13 mouse cellular contexts compared by ENCODE assay signal in genomic region chr11:46218584-46218983, GRCm38 (mm10). TPM values are rescaled to one million over a fixed set of nuclear protein-coding genes. Genes with fewer than 3 reads are reported as not detected.
A peak's percentile ranks its signal among the peaks of the same experiment; 100 is the strongest.
DNase-seq lines count a peak whose midpoint lies in the region; ATAC-seq and TF ChIP-seq lines count a peak whose summit lies in the region.
"Had no signal": no experiment of that assay in that cellular context is flagged by ENCODE, and none has a peak within 500 bp of the region (broad histone marks: within the 10 kb centered on the region; RNA-seq: fewer than 3 reads in every experiment).

No protein-coding gene starts in this region.

- peak; percentile 34 for DNase-seq in WW6 (ENCODE audit: low read depth, low spot score)
- DNase-seq in embryo, embryonic 11 days, result peak; percentile 37
- DNase-seq in midbrain, postnatal 0 days (ENCODE audit: low spot score), result peak; percentile 83
- DNase-seq in kidney, postnatal 10 days, result no peak
- no peak for DNase-seq in adrenal gland, postnatal 25 days
- DNase-seq: heart, adult 18-20 months; kidney, postnatal 36 days; lung, embryonic 14.5 days had no signal

- H3K27me3 ChIP-seq in hindbrain, embryonic 12.5 days, result no peaks in the 10 kb centered on the region
- no peaks in the 10 kb centered on the region for H3K27me3 ChIP-seq in midbrain, postnatal 0 days (ENCODE audit: insufficient read depth, low read length)
- H3K27me3 ChIP-seq: CH12.LX had no signal

- no peaks in the 10 kb centered on the region for H3K9me3 ChIP-seq in hindbrain, embryonic 12.5 days (replicated peaks)
- H3K9me3 ChIP-seq in midbrain, postnatal 0 days (ENCODE audit: low read length), result no peaks in the 10 kb centered on the region

- H3K36me3 ChIP-seq in hindbrain, embryonic 12.5 days, result peaks cover 29% of the 10 kb centered on the region
- H3K36me3 ChIP-seq in midbrain, postnatal 0 days (ENCODE audit: insufficient read depth, low read length), result peaks cover 21% of the 10 kb centered on the region

- no peak overlapping the region for H3K4me3 ChIP-seq in hindbrain, embryonic 12.5 days
- H3K4me3 ChIP-seq in midbrain, postnatal 0 days (ENCODE audit: low read depth, low read length), result no peak overlapping the region

- 23% methylated on average over 5 of the region's 5 CpGs for WGBS in hindbrain, embryonic 12.5 days
- 8% methylated on average over 5 of the region's 5 CpGs for WGBS in midbrain, postnatal 0 days

- H3K4me2 ChIP-seq in hindbrain, embryonic 12.5 days (replicated peaks), result no peak overlapping the region
- H3K4me2 ChIP-seq in midbrain, postnatal 0 days (ENCODE audit: low read depth, low read length, poor library complexity, severe bottlenecking), result peak overlapping the region; percentile 6; the same call in 1 of the 2 replicates
- H3K4me2 ChIP-seq: lung, embryonic 14.5 days had no signal

- H3K27ac ChIP-seq in hindbrain, embryonic 12.5 days, result peak overlapping the region; percentile 89
- H3K27ac ChIP-seq in midbrain, postnatal 0 days (ENCODE audit: low read depth, low read length), result peak overlapping the region; percentile 84

- peak; percentile 75 for ATAC-seq in hindbrain, embryonic 12.5 days (ENCODE audit: low FRiP score)
- peak; percentile 70 for ATAC-seq in midbrain, postnatal 0 days (ENCODE audit: low FRiP score)
- ATAC-seq in cerebellum, adult (ENCODE audit: insufficient number of reproducible peaks, low FRiP score, low TSS enrichment), result no peak

- H3K9ac ChIP-seq in hindbrain, embryonic 12.5 days, result no peak overlapping the region
- H3K9ac ChIP-seq in midbrain, postnatal 0 days (replicated peaks; ENCODE audit: low read length, poor library complexity, severe bottlenecking), result no peak overlapping the region
- H3K9ac ChIP-seq: lung, embryonic 14.5 days had no signal

- TF ChIP-seq CTCF in midbrain, postnatal 0 days (IDR thresholded peaks at IDR 0.05), result no peak

- peaks cover 38% of the 10 kb centered on the region for H3K4me1 ChIP-seq in hindbrain, embryonic 12.5 days
- peaks cover 9% of the 10 kb centered on the region for H3K4me1 ChIP-seq in midbrain, postnatal 0 days (ENCODE audit: insufficient read depth, low read length)

RNA-seq across cellular contexts. Expression of gene Fndc9, which starts 16.7 kb away (rescaled TPM):
- 1.1 TPM in 2 replicates for polyA plus RNA-seq in hindbrain, embryonic 12.5 days (2016; fragmentation: Nextera tagmentation; extraction: Ambion mirVana)
- 11.8 and 12.2 TPM in 2 replicates for total RNA-seq in midbrain, postnatal 0 days (2014; rRNA removed)
- 18.9 and 20.8 TPM in 2 replicates for polyA plus RNA-seq in midbrain, postnatal 0 days (2015; fragmentation: Nextera tagmentation; extraction: Ambion mirVana)
- total RNA-seq in adrenal gland, postnatal 25 days (2021), result not detected in 2 replicates
- total RNA-seq: heart, adult 18-20 months; hematopoietic stem cell, adult 5-6 weeks had no signal
- polyA plus RNA-seq: lung, embryonic 14.5 days had no signal

RNA-seq across cellular contexts. Expression of gene Nipal4, which starts 52.3 kb away (rescaled TPM):
- polyA plus RNA-seq in hindbrain, embryonic 12.5 days (2016; fragmentation: Nextera tagmentation; extraction: Ambion mirVana), result 0.72 and 0.90 TPM in 2 replicates
- total RNA-seq in midbrain, postnatal 0 days (2014; rRNA removed), result 0.27 and 0.33 TPM in 2 replicates
- 0.10 and 0.17 TPM in 2 replicates for polyA plus RNA-seq in midbrain, postnatal 0 days (2015; fragmentation: Nextera tagmentation; extraction: Ambion mirVana)
- 0.09 TPM in 1 of 2 replicates, not detected in the other for total RNA-seq in adrenal gland, postnatal 25 days (2021)
- total RNA-seq: common myeloid progenitor, adult 5-6 weeks; heart, adult 18-20 months; hematopoietic stem cell, adult 5-6 weeks had no signal

Comparison
In these comparisons a context has a peak if more than half of its experiments do, and no peak if none do; other contexts are left out.
1. DNase-seq: peak in WW6 (single experiment), embryo, embryonic 11 days (single experiment) and midbrain, postnatal 0 days (single experiment); none in kidney, postnatal 10 days (single experiment) and adrenal gland, postnatal 25 days (single experiment).
2. RNA of gene Fndc9, which starts 16.7 kb away (total RNA-seq): 11.8 to 12.2 TPM in midbrain, postnatal 0 days; not detected in adrenal gland, postnatal 25 days; every median in the first group is over 10 times any median in the second.